Mouse (Mus musculus): ENCODE measurements around the gene Kctd18. TPM values are rescaled to one million over a fixed set of nuclear protein-coding genes. Genes with fewer than 3 reads are reported as not detected.

The Kctd18 gene
- 34.6 and 36.5 TPM in 2 replicates for polyA plus RNA-seq (2012; rRNA removed)

GRCm38 (mm10) chr1:58018856-58019255 lies at the start of gene Kctd18:
TSS of gene Kctd18 (minus strand) at chr1:58018956.

GRCm38 (mm10) chr1:58029636-58030117 lies 10.9 kb upstream of the Kctd18 start, which contains the start of gene Aox1:
TSS of gene Aox1 (plus strand) at chr1:58029931.

GRCm38 (mm10) chr1:57995432-57996132 lies 23.2 kb downstream of the Kctd18 start, which contains the start of gene Sgo2a:
TSS of gene Sgo2a (plus strand) at chr1:57995971.

Other genes with a start within 250 kb of the Kctd18 start
- 30.5 and 44.1 TPM in 2 replicates for gene Spats2l, start 244.8 kb downstream of the Kctd18 start, polyA plus RNA-seq (2012; rRNA removed)
- 6.7 and 8.7 TPM in 2 replicates for gene Sgo2a, start 23.0 kb downstream of the Kctd18 start, polyA plus RNA-seq (2012; rRNA removed)
- gene Aox1, start 11.0 kb upstream of the Kctd18 start, polyA plus RNA-seq (2012; rRNA removed), result 0.36 and 0.53 TPM in 2 replicates
- 0.29 and 0.43 TPM in 2 replicates for gene Aox3, start 94.2 kb upstream of the Kctd18 start, polyA plus RNA-seq (2012; rRNA removed)
- gene Aox4, start 191.4 kb upstream of the Kctd18 start, polyA plus RNA-seq (2012; rRNA removed), result 0.28 and 0.32 TPM in 2 replicates

Measured in central nervous system, embryonic 14 days (tissue).